Mouse (Mus musculus) brain, embryonic 14.5 days (tissue): ENCODE measurements around the gene Wwox.

Experiments used
- CTCF ChIP-seq: fragments of 200-500 bp; IDR thresholded peaks from 2 replicates; pipeline ENCODE4 v1.5.1; 2012; ENCODE audit warnings: inconsistent platforms, mild to moderate bottlenecking, moderate library complexity, borderline replicate concordance; ENCODE audit not compliant: insufficient read depth, insufficient read length; ENCODE audit errors: extremely low read depth
- POLR2A ChIP-seq: fragments of 200-500 bp; IDR thresholded peaks from 2 replicates; pipeline ENCODE4 v1.6.1; 2012; ENCODE audit warnings: mild to moderate bottlenecking, inconsistent platforms, borderline replicate concordance; ENCODE audit not compliant: poor library complexity, insufficient read depth, insufficient read length, severe bottlenecking; ENCODE audit errors: extremely low read depth

- no peak for TF ChIP-seq CTCF
- TF ChIP-seq POLR2A, result no peak
These were observed 124.6 kb downstream of the Wwox start for GRCm38 (mm10) chr8:114564036-114564435.
